Mouse (Mus musculus): ENCODE data around the gene Cpne5. TPM values are rescaled to one million over a fixed set of nuclear protein-coding genes. Genes with fewer than 3 reads are reported as not detected.

Gene Cpne5
- polyA plus RNA-seq, 1 experiment from 2014 or later: 55.8 TPM

GRCm38 (mm10) chr17:29152547-29152946, 85.4 kb downstream of the Cpne5 start:
- no peaks in the 10 kb centered on the region for H3K27me3 ChIP-seq (ENCODE audit: control insufficient read depth, insufficient read depth, low read depth, low read length)
- no peak overlapping the region for H3K4me2 ChIP-seq (ENCODE audit: low read length)
- no peak overlapping the region for H3K4me3 ChIP-seq (ENCODE audit: low read depth, low read length)
- H3K9me3 ChIP-seq (replicated peaks; ENCODE audit: control insufficient read depth, low read length, poor library complexity, severe bottlenecking): no peaks in the 10 kb centered on the region
- no peak for ATAC-seq
- H3K9ac ChIP-seq (ENCODE audit: low read depth, low read length): no peak overlapping the region
- H3K36me3 ChIP-seq (ENCODE audit: control insufficient read depth, insufficient read depth, low read length): no peaks in the 10 kb centered on the region
- no peak overlapping the region for H3K27ac ChIP-seq (ENCODE audit: low read length)
- 81% methylated on average over 5 of the region's 5 CpGs for WGBS
- peaks cover 6% of the 10 kb centered on the region; the same call in 1 of the 2 replicates for H3K4me1 ChIP-seq (ENCODE audit: control insufficient read depth, insufficient read depth, low read length)

GRCm38 (mm10) chr17:29149766-29150165, 88.2 kb downstream of the Cpne5 start:
- Histone ChIP-seq H3K4me1 (ENCODE audit: control insufficient read depth, insufficient read depth, low read length) (no peaks in the 10 kb centered on the region), H3K9ac (ENCODE audit: low read depth, low read length) (no peak overlapping the region), H3K9me3 (replicated peaks; ENCODE audit: control insufficient read depth, low read length, poor library complexity, severe bottlenecking) (no peaks in the 10 kb centered on the region), H3K27me3 (ENCODE audit: control insufficient read depth, insufficient read depth, low read depth, low read length) (no peaks in the 10 kb centered on the region), H3K4me2 (ENCODE audit: low read length) (no peak overlapping the region), H3K4me3 (ENCODE audit: low read depth, low read length) (no peak overlapping the region), H3K27ac (ENCODE audit: low read length) (no peak overlapping the region), H3K36me3 (ENCODE audit: control insufficient read depth, insufficient read depth, low read length) (no peaks in the 10 kb centered on the region)
- no peak for ATAC-seq
- WGBS: 77% methylated on average over 7 of the region's 7 CpGs

- Histone ChIP-seq H3K9ac (ENCODE audit: low read depth, low read length) (no peak overlapping the region), H3K36me3 (ENCODE audit: control insufficient read depth, insufficient read depth, low read length) (no peaks in the 10 kb centered on the region), H3K4me3 (ENCODE audit: low read depth, low read length) (no peak overlapping the region), H3K27ac (ENCODE audit: low read length) (no peak overlapping the region), H3K4me1 (ENCODE audit: control insufficient read depth, insufficient read depth, low read length) (no peaks in the 10 kb centered on the region), H3K27me3 (ENCODE audit: control insufficient read depth, insufficient read depth, low read depth, low read length) (no peaks in the 10 kb centered on the region), H3K4me2 (ENCODE audit: low read length) (no peak overlapping the region), H3K9me3 (replicated peaks; ENCODE audit: control insufficient read depth, low read length, poor library complexity, severe bottlenecking) (no peaks in the 10 kb centered on the region)
- ATAC-seq: no peak
- 83% methylated on average over 6 of the region's 6 CpGs for WGBS
These were observed 90.2 kb downstream of the Cpne5 start for GRCm38 (mm10) chr17:29147773-29148172.

- WGBS: 83% methylated on average over 14 of the region's 14 CpGs
- H3K27me3 ChIP-seq (ENCODE audit: control insufficient read depth, insufficient read depth, low read depth, low read length): no peaks in the 10 kb centered on the region
- no peak for ATAC-seq
These were observed 90.7 kb downstream of the Cpne5 start for GRCm38 (mm10) chr17:29147273-29147672.

GRCm38 (mm10) chr17:29145101-29145500, 92.9 kb downstream of the Cpne5 start:
- 94% methylated on average over 12 of the region's 12 CpGs for WGBS
- ATAC-seq: no peak
- Histone ChIP-seq H3K4me1 (ENCODE audit: control insufficient read depth, insufficient read depth, low read length) (no peaks in the 10 kb centered on the region), H3K4me2 (ENCODE audit: low read length) (no peak overlapping the region), H3K9ac (ENCODE audit: low read depth, low read length) (no peak overlapping the region), H3K27ac (ENCODE audit: low read length) (no peak overlapping the region), H3K4me3 (ENCODE audit: low read depth, low read length) (no peak overlapping the region), H3K9me3 (replicated peaks; ENCODE audit: control insufficient read depth, low read length, poor library complexity, severe bottlenecking) (no peaks in the 10 kb centered on the region), H3K36me3 (ENCODE audit: control insufficient read depth, insufficient read depth, low read length) (no peaks in the 10 kb centered on the region), H3K27me3 (ENCODE audit: control insufficient read depth, insufficient read depth, low read depth, low read length) (no peaks in the 10 kb centered on the region)

More at GRCm38 (mm10) chr17:29147273-29147672, 90.7 kb downstream of the Cpne5 start:
- Histone ChIP-seq H3K4me1 (ENCODE audit: control insufficient read depth, insufficient read depth, low read length) (no peaks in the 10 kb centered on the region), H3K27ac (ENCODE audit: low read length) (no peak overlapping the region), H3K9ac (ENCODE audit: low read depth, low read length) (no peak overlapping the region), H3K36me3 (ENCODE audit: control insufficient read depth, insufficient read depth, low read length) (no peaks in the 10 kb centered on the region), H3K9me3 (replicated peaks; ENCODE audit: control insufficient read depth, low read length, poor library complexity, severe bottlenecking) (no peaks in the 10 kb centered on the region), H3K4me2 (ENCODE audit: low read length) (no peak overlapping the region), H3K4me3 (ENCODE audit: low read depth, low read length) (no peak overlapping the region)

- ATAC-seq: no peak
- H3K36me3 ChIP-seq (ENCODE audit: control insufficient read depth, insufficient read depth, low read length): no peaks in the 10 kb centered on the region
- 92% methylated on average over 8 of the region's 8 CpGs for whole genome bisulfite sequencing
- no peaks in the 10 kb centered on the region for H3K9me3 ChIP-seq (replicated peaks; ENCODE audit: control insufficient read depth, low read length, poor library complexity, severe bottlenecking)
- H3K4me3 ChIP-seq (ENCODE audit: low read depth, low read length): no peak overlapping the region
- H3K27me3 ChIP-seq (ENCODE audit: control insufficient read depth, insufficient read depth, low read depth, low read length): no peaks in the 10 kb centered on the region
- H3K4me2 ChIP-seq (ENCODE audit: low read length): no peak overlapping the region
- no peak overlapping the region for H3K27ac ChIP-seq (ENCODE audit: low read length)
- no peaks in the 10 kb centered on the region for H3K4me1 ChIP-seq (ENCODE audit: control insufficient read depth, insufficient read depth, low read length)
- no peak overlapping the region for H3K9ac ChIP-seq (ENCODE audit: low read depth, low read length)
These were observed 94.7 kb downstream of the Cpne5 start for GRCm38 (mm10) chr17:29143266-29143665.

GRCm38 (mm10) chr17:29141577-29141976, 96.4 kb downstream of the Cpne5 start:
- no peaks in the 10 kb centered on the region for H3K9me3 ChIP-seq (replicated peaks; ENCODE audit: control insufficient read depth, low read length, poor library complexity, severe bottlenecking)
- 86% methylated on average over 3 of the region's 3 CpGs for WGBS
- no peaks in the 10 kb centered on the region for H3K4me1 ChIP-seq (ENCODE audit: control insufficient read depth, insufficient read depth, low read length)
- no peaks in the 10 kb centered on the region for H3K36me3 ChIP-seq (ENCODE audit: control insufficient read depth, insufficient read depth, low read length)
- H3K4me3 ChIP-seq (ENCODE audit: low read depth, low read length): no peak overlapping the region
- no peak for ATAC-seq
- H3K9ac ChIP-seq (ENCODE audit: low read depth, low read length): no peak overlapping the region
- H3K27ac ChIP-seq (ENCODE audit: low read length): no peak overlapping the region
- no peak overlapping the region for H3K4me2 ChIP-seq (ENCODE audit: low read length)
- H3K27me3 ChIP-seq (ENCODE audit: control insufficient read depth, insufficient read depth, low read depth, low read length): no peaks in the 10 kb centered on the region

- Histone ChIP-seq H3K4me3 (ENCODE audit: low read depth, low read length) (no peak overlapping the region), H3K9me3 (replicated peaks; ENCODE audit: control insufficient read depth, low read length, poor library complexity, severe bottlenecking) (no peaks in the 10 kb centered on the region), H3K27me3 (ENCODE audit: control insufficient read depth, insufficient read depth, low read depth, low read length) (no peaks in the 10 kb centered on the region), H3K36me3 (ENCODE audit: control insufficient read depth, insufficient read depth, low read length) (no peaks in the 10 kb centered on the region), H3K9ac (ENCODE audit: low read depth, low read length) (no peak overlapping the region), H3K27ac (ENCODE audit: low read length) (no peak overlapping the region), H3K4me1 (ENCODE audit: control insufficient read depth, insufficient read depth, low read length) (no peaks in the 10 kb centered on the region), H3K4me2 (ENCODE audit: low read length) (no peak overlapping the region)
- 73% methylated on average over 7 of the region's 7 CpGs for WGBS
- ATAC-seq: no peak
These were observed 100.1 kb downstream of the Cpne5 start for GRCm38 (mm10) chr17:29137906-29138305.

- Histone ChIP-seq H3K4me3 (ENCODE audit: low read depth, low read length) (no peak overlapping the region), H3K9me3 (replicated peaks; ENCODE audit: control insufficient read depth, low read length, poor library complexity, severe bottlenecking) (no peaks in the 10 kb centered on the region), H3K4me1 (ENCODE audit: control insufficient read depth, insufficient read depth, low read length) (no peaks in the 10 kb centered on the region), H3K27ac (ENCODE audit: low read length) (no peak overlapping the region), H3K27me3 (ENCODE audit: control insufficient read depth, insufficient read depth, low read depth, low read length) (no peaks in the 10 kb centered on the region), H3K4me2 (ENCODE audit: low read length) (no peak overlapping the region), H3K9ac (ENCODE audit: low read depth, low read length) (no peak overlapping the region), H3K36me3 (ENCODE audit: control insufficient read depth, insufficient read depth, low read length) (no peaks in the 10 kb centered on the region)
- ATAC-seq: no peak
- WGBS: 70% methylated on average over 6 of the region's 6 CpGs
These were observed 101.7 kb downstream of the Cpne5 start for GRCm38 (mm10) chr17:29136236-29136635.

- ATAC-seq: no peak
- H3K9me3 ChIP-seq (replicated peaks; ENCODE audit: control insufficient read depth, low read length, poor library complexity, severe bottlenecking): no peaks in the 10 kb centered on the region
- no peaks in the 10 kb centered on the region for H3K4me1 ChIP-seq (ENCODE audit: control insufficient read depth, insufficient read depth, low read length)
- no peak overlapping the region for H3K4me2 ChIP-seq (ENCODE audit: low read length)
- H3K4me3 ChIP-seq (ENCODE audit: low read depth, low read length): no peak overlapping the region
- WGBS: 70% methylated on average over 5 of the region's 5 CpGs
- H3K36me3 ChIP-seq (ENCODE audit: control insufficient read depth, insufficient read depth, low read length): no peaks in the 10 kb centered on the region
- no peaks in the 10 kb centered on the region for H3K27me3 ChIP-seq (ENCODE audit: control insufficient read depth, insufficient read depth, low read depth, low read length)
- no peak overlapping the region for H3K9ac ChIP-seq (ENCODE audit: low read depth, low read length)
- no peak overlapping the region for H3K27ac ChIP-seq (ENCODE audit: low read length)
These were observed 102.9 kb downstream of the Cpne5 start for GRCm38 (mm10) chr17:29135066-29135465.

Data from midbrain, embryonic 16.5 days (tissue).